Mouse (Mus musculus) forebrain, embryonic 13.5 days (tissue): ENCODE measurements around the gene Gm5089. TPM values are rescaled to one million over a fixed set of nuclear protein-coding genes. Genes with fewer than 3 reads are reported as not detected.
"Not testable (repeated sequence)": the region's sequence is repeated elsewhere in the genome, so short reads cannot be mapped to it uniquely, and the experiment has no call there.

ENCODE experiments used
- ATAC-seq: fragments of 200-750 bp; cut with Nextera tagmentation; 2 replicates; pipeline ENCODE4 v1.8.0; 2017
- H3K27ac ChIP-seq: fragments of 300-500 bp; sonication (generic); 2 replicates; pipeline ENCODE4 v1.5.1; 2015; ENCODE audit warnings: inconsistent platforms, mild to moderate bottlenecking, moderate library complexity
- H3K27me3 ChIP-seq: fragments of 300-500 bp; sonication (generic); 2 replicates; pipeline ENCODE4 v1.6.1; 2015; ENCODE audit warnings: mild to moderate bottlenecking, inconsistent platforms
- H3K36me3 ChIP-seq: fragments of 300-500 bp; sonication (generic); 2 replicates; pipeline ENCODE4 v1.6.1; 2015; ENCODE audit warnings: mild to moderate bottlenecking, inconsistent platforms; ENCODE audit not compliant: poor library complexity, severe bottlenecking
- H3K4me1 ChIP-seq: fragments of 300-500 bp; sonication (generic); 2 replicates; pipeline ENCODE4 v1.6.1; 2015; ENCODE audit warnings: inconsistent platforms
- H3K4me2 ChIP-seq: fragments of 300-500 bp; sonication (generic); 2 replicates; pipeline ENCODE4 v1.6.1; 2015; ENCODE audit warnings: inconsistent platforms, mild to moderate bottlenecking, moderate library complexity
- H3K4me3 ChIP-seq: fragments of 300-500 bp; sonication (generic); 2 replicates; pipeline ENCODE4 v1.5.1; 2015; ENCODE audit warnings: mild to moderate bottlenecking, inconsistent platforms
- H3K9ac ChIP-seq: fragments of 300-500 bp; sonication (generic); 2 replicates; pipeline ENCODE4 v1.6.1; 2015; ENCODE audit warnings: mild to moderate bottlenecking, inconsistent platforms
- H3K9me3 ChIP-seq: fragments of 300-500 bp; sonication (generic); replicated peaks from 2 replicates; pipeline ENCODE4 v1.6.1; 2016; ENCODE audit warnings: inconsistent platforms
- WGBS: fragments of 180-500 bp; shearing (Covaris S2); methylation state at CpG from one replicate; pipeline ENCODE4 v1.1.7; 2015; 5-methylcytosine and 5-hydroxymethylcytosine counted together
- polyA plus RNA-seq: library from polyadenylated mRNA; unstranded; fragments of >200 nt; fragmentation: Nextera tagmentation; extraction: Ambion mirVana; gene quantifications from 2 replicates; pipeline ENCODE4 v1.2.1, GENCODE M21; 2015

The Gm5089 gene
- polyA plus RNA-seq, 1 experiment from 2014 or later: 1.6 TPM

- peaks cover 55% of the 10 kb centered on the region for H3K4me1 ChIP-seq
- H3K27me3 ChIP-seq: peaks cover 83% of the 10 kb centered on the region
- peak overlapping the region; percentile 54 for H3K4me2 ChIP-seq
- 16% methylated on average over 23 of the region's 23 CpGs for WGBS
- no peak for ATAC-seq
- no peaks in the 10 kb centered on the region for H3K36me3 ChIP-seq
- H3K4me3 ChIP-seq: peak overlapping the region; percentile 21
- no peaks in the 10 kb centered on the region for H3K9me3 ChIP-seq
- H3K9ac ChIP-seq: peak overlapping the region; percentile 64
- H3K27ac ChIP-seq: peak overlapping the region; percentile 84
These were observed 17.3 kb upstream of the Gm5089 start for GRCm38 (mm10) chr14:122467926-122468841.

- Histone ChIP-seq H3K27me3 (peaks cover 88% of the 10 kb centered on the region), H3K9me3 (no peaks in the 10 kb centered on the region), H3K9ac (no peak overlapping the region), H3K4me3 (no peak overlapping the region), H3K27ac (no peak overlapping the region), H3K4me2 (peak overlapping the region; percentile 84), H3K36me3 (no peaks in the 10 kb centered on the region), H3K4me1 (peaks cover 61% of the 10 kb centered on the region)
- WGBS: 49% methylated on average over 7 of the region's 7 CpGs
- no peak for ATAC-seq
These were observed 15.9 kb upstream of the Gm5089 start for GRCm38 (mm10) chr14:122466756-122467362.

GRCm38 (mm10) chr14:122465931-122466490 lies 15.1 kb upstream of the Gm5089 start:
- H3K36me3 ChIP-seq: no peaks in the 10 kb centered on the region
- peak overlapping the region; percentile 70 for H3K4me3 ChIP-seq
- ATAC-seq: no peak
- no peaks in the 10 kb centered on the region for H3K9me3 ChIP-seq
- peak overlapping the region; percentile 99 for H3K27ac ChIP-seq
- peaks cover 57% of the 10 kb centered on the region for H3K4me1 ChIP-seq
- 28% methylated on average over 13 of the region's 13 CpGs for WGBS
- H3K27me3 ChIP-seq: peaks cover 84% of the 10 kb centered on the region
- peak overlapping the region; percentile 84 for H3K4me2 ChIP-seq
- H3K9ac ChIP-seq: peak overlapping the region; percentile 93

- peak within 1 kb of the TSS; percentile 70 for H3K4me3 ChIP-seq
- under 1% methylated on average over 58 of the region's 62 CpGs for WGBS
- peak within 1 kb of the TSS; percentile 84 for H3K4me2 ChIP-seq
- H3K27ac ChIP-seq: peak within 1 kb of the TSS; percentile 99
- H3K4me1 ChIP-seq: peaks cover 58% of the 10 kb centered on the region
- peaks cover 81% of the 10 kb centered on the region for H3K27me3 ChIP-seq
- H3K36me3 ChIP-seq: no peaks in the 10 kb centered on the region
- peak; percentile 87 for ATAC-seq
- H3K9me3 ChIP-seq: no peaks in the 10 kb centered on the region
- H3K9ac ChIP-seq: peak within 1 kb of the TSS; percentile 93
These were observed 14.1 kb upstream of the Gm5089 start, which contains the start of gene Zic5 for GRCm38 (mm10) chr14:122464763-122465741. Gene Zic5 (minus strand): TSS chr14:122465677.

- WGBS: 1% methylated on average over 45 of the region's 62 CpGs
- Histone ChIP-seq H3K27ac (peak overlapping the region; percentile 99), H3K9me3 (no peaks in the 10 kb centered on the region), H3K4me3 (peak overlapping the region; percentile 70), H3K4me1 (peaks cover 57% of the 10 kb centered on the region), H3K4me2 (peak overlapping the region; percentile 84), H3K36me3 (no peaks in the 10 kb centered on the region), H3K9ac (peak overlapping the region; percentile 93), H3K27me3 (peaks cover 75% of the 10 kb centered on the region)
- ATAC-seq: peak; percentile 11; the same call in 1 of the 2 replicates
These were observed 13.4 kb upstream of the Gm5089 start for GRCm38 (mm10) chr14:122464351-122464762.

DNA sequence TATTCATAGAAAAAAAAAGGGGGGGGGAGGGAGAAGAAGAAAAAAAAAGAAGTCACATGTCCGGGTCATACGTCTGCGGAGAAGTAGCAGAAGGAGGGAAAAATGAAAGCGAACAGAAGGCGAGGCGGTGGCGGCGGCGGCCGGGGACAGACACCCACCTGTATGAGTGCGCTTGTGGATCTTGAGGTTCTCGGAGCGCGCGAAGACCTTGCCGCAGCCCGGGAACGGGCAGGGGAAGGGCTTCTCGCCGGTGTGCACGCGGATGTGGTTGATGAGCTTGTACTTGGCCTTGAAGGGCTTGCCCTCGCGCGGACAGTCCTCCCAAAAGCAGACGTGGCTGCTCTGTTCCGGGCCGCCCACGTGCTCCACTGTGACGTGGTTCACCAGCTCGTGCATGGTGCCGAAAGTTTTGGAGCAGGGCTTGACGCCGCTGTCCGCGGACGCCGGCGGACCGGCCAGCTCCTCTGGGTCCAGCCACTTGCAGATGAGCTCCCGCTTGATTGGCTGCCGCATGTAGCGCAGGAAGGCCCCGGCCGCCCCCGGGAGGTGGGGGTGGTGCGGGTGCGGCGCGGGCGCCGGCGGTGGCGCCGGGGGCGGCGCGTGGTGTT lies 12.9 kb upstream of the Gm5089 start:
- peak overlapping the region; percentile 70 for H3K4me3 ChIP-seq
- WGBS: under 1% methylated on average over 46 of the region's 58 CpGs
- peaks cover 52% of the 10 kb centered on the region for H3K4me1 ChIP-seq
- not testable (repeated sequence) for H3K9me3 ChIP-seq, H3K36me3 ChIP-seq
- ATAC-seq: peak; percentile 33
- H3K27me3 ChIP-seq: peaks cover 70% of the 10 kb centered on the region
- peak overlapping the region; percentile 93 for H3K9ac ChIP-seq
- peak overlapping the region; percentile 84 for H3K4me2 ChIP-seq
- peak overlapping the region; percentile 99 for H3K27ac ChIP-seq

DNA sequence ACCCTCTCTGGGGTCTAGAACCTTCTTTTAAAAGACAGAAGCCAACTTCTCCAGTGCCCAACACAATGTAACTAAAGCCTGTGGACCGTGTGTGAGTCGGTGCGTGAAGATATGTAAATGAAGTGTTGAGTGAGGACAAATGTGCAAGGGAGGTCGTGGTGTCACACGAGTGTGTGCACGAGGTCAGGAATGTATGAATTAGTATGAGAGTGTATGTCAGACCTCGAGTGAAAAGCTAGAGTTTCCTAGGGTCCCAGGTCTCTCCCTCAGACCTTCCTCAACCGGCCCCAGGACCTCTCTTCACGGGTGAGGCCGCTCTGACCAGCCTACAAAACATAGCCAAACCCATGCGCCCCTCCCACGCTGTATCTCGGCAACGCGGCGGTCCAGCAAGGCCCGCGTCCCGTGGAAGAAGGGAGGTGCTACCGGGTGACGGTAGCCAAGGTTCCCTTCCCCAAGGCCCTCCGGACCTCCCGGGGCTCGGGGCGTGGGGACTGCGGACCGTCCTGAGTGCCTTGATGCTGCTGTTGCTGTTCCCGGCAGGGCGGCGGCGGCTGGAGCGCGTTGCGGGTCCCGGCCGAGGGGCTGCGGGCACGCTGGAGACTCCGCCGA lies 12.3 kb upstream of the Gm5089 start:
- peaks cover 63% of the 10 kb centered on the region for H3K27me3 ChIP-seq
- ATAC-seq: no peak
- no peaks in the 10 kb centered on the region for H3K9me3 ChIP-seq
- peak overlapping the region; percentile 84 for H3K4me2 ChIP-seq
- peak overlapping the region; percentile 93 for H3K9ac ChIP-seq
- peaks cover 47% of the 10 kb centered on the region for H3K4me1 ChIP-seq
- peak overlapping the region; percentile 70 for H3K4me3 ChIP-seq
- H3K36me3 ChIP-seq: no peaks in the 10 kb centered on the region
- under 1% methylated on average over 40 of the region's 40 CpGs for WGBS
- H3K27ac ChIP-seq: peak overlapping the region; percentile 99

- 6% methylated on average over 17 of the region's 17 CpGs for WGBS
- H3K4me2 ChIP-seq: peak overlapping the region; percentile 84
- ATAC-seq: no peak
- peak overlapping the region; percentile 99 for H3K27ac ChIP-seq
- H3K4me1 ChIP-seq: peaks cover 43% of the 10 kb centered on the region
- H3K9me3 ChIP-seq: no peaks in the 10 kb centered on the region
- peaks cover 58% of the 10 kb centered on the region for H3K27me3 ChIP-seq
- H3K4me3 ChIP-seq: peak overlapping the region; percentile 70
- H3K9ac ChIP-seq: peak overlapping the region; percentile 93
- H3K36me3 ChIP-seq: no peaks in the 10 kb centered on the region
These were observed 11.8 kb upstream of the Gm5089 start for GRCm38 (mm10) chr14:122462689-122463079.

GRCm38 (mm10) chr14:122461966-122462365 lies 11.1 kb upstream of the Gm5089 start:
- 9% methylated on average over 9 of the region's 9 CpGs for WGBS
- no peak for ATAC-seq
- Histone ChIP-seq H3K9ac (peak overlapping the region; percentile 93), H3K4me2 (peak overlapping the region; percentile 84), H3K27ac (peak overlapping the region; percentile 99), H3K4me3 (peak overlapping the region; percentile 70), H3K27me3 (peaks cover 52% of the 10 kb centered on the region), H3K4me1 (peaks cover 43% of the 10 kb centered on the region), H3K9me3 (no peaks in the 10 kb centered on the region), H3K36me3 (no peaks in the 10 kb centered on the region)

- H3K4me3 ChIP-seq: peak overlapping the region; percentile 70
- H3K27me3 ChIP-seq: peaks cover 48% of the 10 kb centered on the region
- no peak for ATAC-seq
- H3K9ac ChIP-seq: peak overlapping the region; percentile 93
- peak overlapping the region; percentile 99 for H3K27ac ChIP-seq
- H3K4me2 ChIP-seq: peak overlapping the region; percentile 84
- H3K36me3 ChIP-seq: no peaks in the 10 kb centered on the region
- peaks cover 43% of the 10 kb centered on the region for H3K4me1 ChIP-seq
- H3K9me3 ChIP-seq: no peaks in the 10 kb centered on the region
- 27% methylated on average over 3 of the region's 3 CpGs for WGBS
These were observed 10.6 kb upstream of the Gm5089 start for GRCm38 (mm10) chr14:122461500-122461899.
